Mouse (Mus musculus) embryo, embryonic 11 days (tissue): ENCODE measurements at regions not wholly inside any gene's neighbourhood (a gene's known extent, or its start where the extent isn't known, plus 50 kb on each side); places are given as distances from the start of the nearest gene placed in this dataset.

ENCODE experiments used
- DNase-seq: peaks from one replicate; pipeline ENCODE4 v3.0.0-alpha.2; 2015

- no peak for DNase-seq
These were observed 1097.2 kb upstream of the Epha7 start for GRCm38 (mm10) chr4:27715696-27716095.

DNA sequence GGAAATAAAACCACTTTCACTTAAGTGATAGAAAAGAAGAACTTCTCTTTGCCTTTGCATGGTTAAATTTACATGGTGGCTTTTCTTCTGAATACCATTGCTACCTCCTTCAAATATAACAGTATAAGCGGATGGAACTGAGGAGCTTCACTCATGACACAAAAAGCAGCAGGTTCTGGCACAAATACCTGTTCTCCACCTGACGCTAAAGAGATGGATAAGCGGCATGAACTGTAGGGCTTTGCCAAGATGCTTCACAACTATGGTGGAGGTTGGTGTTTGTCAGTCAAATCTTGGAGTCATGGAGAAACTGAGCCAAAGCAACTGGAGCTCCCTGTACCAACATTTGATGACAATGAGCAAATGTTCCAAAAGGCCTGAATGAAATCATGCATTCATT lies 1085.2 kb upstream of the Epha7 start:
- DNase-seq, result no peak

DNA sequence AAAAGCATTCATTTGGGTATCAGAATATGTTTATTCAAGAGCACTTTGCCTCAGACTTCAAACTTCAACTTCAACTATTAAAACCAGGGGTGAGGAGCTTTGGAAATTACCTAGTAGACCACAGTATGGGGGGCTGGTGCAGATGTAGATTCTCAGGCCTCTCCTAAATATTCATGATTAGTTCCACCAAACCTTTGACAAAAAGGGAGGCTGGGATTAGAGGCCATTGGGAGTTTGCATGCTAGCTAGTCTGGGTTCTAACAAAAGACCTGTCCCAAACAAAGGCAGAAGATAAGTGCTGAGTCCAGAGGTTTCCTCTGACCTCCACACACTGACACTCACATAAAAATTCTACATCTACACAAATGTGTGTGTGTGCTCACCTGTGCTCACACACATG lies 1078.8 kb upstream of the Epha7 start:
- no peak for DNase-seq

- DNase-seq, result no peak
These were observed 1031.1 kb upstream of the Epha7 start for GRCm38 (mm10) chr4:27781874-27782273.

DNA sequence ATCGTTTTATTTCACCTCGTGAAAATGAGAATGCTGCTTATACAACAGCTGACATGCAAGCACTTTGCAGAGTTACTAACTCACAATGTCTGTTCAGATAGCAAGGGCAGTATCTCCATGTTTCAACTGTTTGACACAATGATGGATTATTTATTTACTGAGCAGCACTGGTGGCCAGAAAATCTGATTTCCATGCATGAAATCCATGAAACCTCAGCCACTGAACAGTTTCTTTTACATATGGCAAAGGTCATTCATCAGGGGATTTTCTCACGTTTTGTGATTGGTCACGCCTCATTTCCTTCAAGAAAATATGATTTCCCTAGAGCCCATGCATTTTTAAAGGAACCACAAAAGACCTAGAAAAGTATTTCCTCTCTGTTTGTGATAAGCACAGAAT lies 1025.9 kb upstream of the Epha7 start:
- DNase-seq, result peak; percentile 78
